Mouse (Mus musculus) limb, embryonic 14.5 days (tissue): ENCODE measurements around the gene Gm20388. TPM values are rescaled to one million over a fixed set of nuclear protein-coding genes. Genes with fewer than 3 reads are reported as not detected.
A peak's percentile ranks its signal among the peaks of the same experiment; 100 is the strongest.

Source experiments
- ATAC-seq: fragments of 200-750 bp; cut with Nextera tagmentation; 2 replicates; pipeline ENCODE4 v1.8.0; 2017; ENCODE audit warnings: low read depth, moderate number of reproducible peaks, moderate TSS enrichment; ENCODE audit not compliant: low FRiP score
- DNase-seq: peaks from one replicate; pipeline ENCODE4 v3.0.0-alpha.2; 2015; ENCODE audit warnings: low spot score
- H3K27ac ChIP-seq: fragments of 300-500 bp; sonication (generic); replicated peaks from 2 replicates; pipeline ENCODE4 v1.5.1; 2014; ENCODE audit warnings: low read depth, mild to moderate bottlenecking, low read length, moderate library complexity, mixed read lengths
- H3K27me3 ChIP-seq: fragments of 300-500 bp; sonication (generic); 2 replicates; pipeline ENCODE4 v1.6.1; 2014; ENCODE audit warnings: low read length, mixed read lengths; ENCODE audit not compliant: control insufficient read depth, insufficient read depth
- H3K36me3 ChIP-seq: fragments of 300-500 bp; sonication (generic); 2 replicates; pipeline ENCODE4 v1.6.1; 2014; ENCODE audit warnings: mild to moderate bottlenecking, low read length, moderate library complexity, mixed read lengths; ENCODE audit not compliant: control insufficient read depth, insufficient read depth
- H3K4me1 ChIP-seq: fragments of 300-500 bp; sonication (generic); 2 replicates; pipeline ENCODE4 v1.6.1; 2014; ENCODE audit warnings: antibody characterized with exemption, low read length, mixed read lengths; ENCODE audit not compliant: control insufficient read depth, insufficient read depth
- H3K4me2 ChIP-seq: fragments of 300-500 bp; sonication (generic); replicated peaks from 2 replicates; pipeline ENCODE4 v1.6.1; 2014; ENCODE audit warnings: low read depth, mild to moderate bottlenecking, low read length, moderate library complexity; ENCODE audit not compliant: severe bottlenecking
- H3K4me3 ChIP-seq: fragments of 300-500 bp; sonication (generic); replicated peaks from 2 replicates; pipeline ENCODE4 v1.5.1; 2014; ENCODE audit warnings: low read length
- H3K9ac ChIP-seq: fragments of 300-500 bp; sonication (generic); 2 replicates; pipeline ENCODE4 v1.6.1; 2014; ENCODE audit warnings: mild to moderate bottlenecking, low read depth, low read length, moderate library complexity; ENCODE audit not compliant: severe bottlenecking
- H3K9me3 ChIP-seq: fragments of 300-500 bp; sonication (generic); 2 replicates; pipeline ENCODE4 v1.6.1; 2016; ENCODE audit warnings: low read length; ENCODE audit not compliant: control insufficient read depth
- POLR2A ChIP-seq: fragments of 200-500 bp; IDR thresholded peaks from 2 replicates; pipeline ENCODE4 v1.8.0; 2012; ENCODE audit warnings: inconsistent platforms, mild to moderate bottlenecking, moderate library complexity, borderline replicate concordance; ENCODE audit not compliant: insufficient read depth, insufficient read length; ENCODE audit errors: extremely low read depth
- WGBS: fragments of 180-500 bp; shearing (Covaris S2); extraction: QIAGEN DNeasy Blood & Tissue Kit; methylation state at CpG from one replicate; pipeline ENCODE4 v1.1.7; 2014; 5-methylcytosine and 5-hydroxymethylcytosine counted together
- polyA plus RNA-seq, 2 experiments: library from polyadenylated mRNA; depleted of rRNA in 1 of 2; stranded (reverse) in 1 of 2; unstranded in 1 of 2; fragments of >200 nt; fragmentation: Nextera tagmentation in 1 of 2; extraction: Ambion mirVana in 1 of 2; gene quantifications; 2 replicates each; pipeline versions ENCODE4 v1.2.1 to v1.2.3; 2012 to 2014

Gm20388 gene
- polyA plus RNA-seq, 2 experiments: 1.9 to 49.9 TPM

DNA sequence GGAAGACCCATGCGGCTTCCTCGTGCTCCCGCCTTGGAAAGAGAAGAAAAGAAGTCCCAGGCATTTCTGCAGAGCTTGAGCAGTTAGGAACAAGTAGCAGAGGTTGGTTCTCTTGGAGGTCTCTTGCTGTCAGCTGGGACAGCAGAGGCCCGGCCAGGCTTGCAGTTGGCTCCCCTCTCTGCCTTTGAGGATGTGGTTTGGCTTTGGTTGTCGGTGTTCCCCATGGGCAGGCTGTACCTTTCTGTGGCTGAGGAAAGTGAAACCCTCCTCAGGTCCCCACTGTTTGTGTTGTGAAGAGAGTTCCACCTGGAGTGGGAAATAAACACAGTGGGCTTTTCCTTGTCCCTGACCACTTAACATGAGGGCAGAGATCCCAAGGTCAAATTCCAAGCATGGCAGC is 2097.8 kb downstream of the Gm20388 start:
- 84% methylated on average over 5 of the region's 5 CpGs for WGBS
- no peak for ATAC-seq
- H3K36me3 ChIP-seq: peaks cover 64% of the 10 kb centered on the region
- no peak overlapping the region for H3K27ac ChIP-seq
- TF ChIP-seq POLR2A: no peak
- H3K4me2 ChIP-seq: no peak overlapping the region
- no peak for DNase-seq
- no peaks in the 10 kb centered on the region for H3K9me3 ChIP-seq
- H3K4me1 ChIP-seq: no peaks in the 10 kb centered on the region
- H3K27me3 ChIP-seq: no peaks in the 10 kb centered on the region
- H3K4me3 ChIP-seq: no peak overlapping the region
- no peak overlapping the region for H3K9ac ChIP-seq

DNA sequence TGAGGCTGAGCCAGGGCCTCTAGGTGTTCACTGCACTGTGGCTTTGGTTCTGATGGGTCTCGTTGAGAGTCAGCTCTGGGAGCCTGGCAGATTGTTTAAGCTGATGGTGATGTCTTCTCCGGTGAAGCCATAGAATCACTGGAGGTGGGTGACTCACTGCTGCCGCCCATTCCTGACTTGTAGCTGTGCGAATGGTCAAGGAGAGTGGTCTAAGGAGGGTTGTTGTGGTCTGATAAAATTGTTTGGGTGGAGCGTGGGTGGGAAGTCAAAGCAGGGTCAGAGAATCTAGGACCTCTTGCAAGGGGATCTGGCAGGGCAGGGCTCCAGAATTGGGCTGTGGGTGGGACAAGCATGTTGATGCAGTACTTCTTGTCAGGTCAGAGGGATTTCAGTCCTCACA is 2100.0 kb downstream of the Gm20388 start:
- no peak overlapping the region for H3K9ac ChIP-seq
- no peaks in the 10 kb centered on the region for H3K9me3 ChIP-seq
- peaks cover 59% of the 10 kb centered on the region for H3K36me3 ChIP-seq
- WGBS: 82% methylated on average over 5 of the region's 5 CpGs
- ATAC-seq (no peak), DNase-seq (no peak)
- no peak overlapping the region for H3K27ac ChIP-seq
- H3K4me1 ChIP-seq: no peaks in the 10 kb centered on the region
- no peak overlapping the region for H3K4me3 ChIP-seq
- H3K27me3 ChIP-seq: no peaks in the 10 kb centered on the region
- TF ChIP-seq POLR2A: no peak
- no peak overlapping the region for H3K4me2 ChIP-seq

DNA sequence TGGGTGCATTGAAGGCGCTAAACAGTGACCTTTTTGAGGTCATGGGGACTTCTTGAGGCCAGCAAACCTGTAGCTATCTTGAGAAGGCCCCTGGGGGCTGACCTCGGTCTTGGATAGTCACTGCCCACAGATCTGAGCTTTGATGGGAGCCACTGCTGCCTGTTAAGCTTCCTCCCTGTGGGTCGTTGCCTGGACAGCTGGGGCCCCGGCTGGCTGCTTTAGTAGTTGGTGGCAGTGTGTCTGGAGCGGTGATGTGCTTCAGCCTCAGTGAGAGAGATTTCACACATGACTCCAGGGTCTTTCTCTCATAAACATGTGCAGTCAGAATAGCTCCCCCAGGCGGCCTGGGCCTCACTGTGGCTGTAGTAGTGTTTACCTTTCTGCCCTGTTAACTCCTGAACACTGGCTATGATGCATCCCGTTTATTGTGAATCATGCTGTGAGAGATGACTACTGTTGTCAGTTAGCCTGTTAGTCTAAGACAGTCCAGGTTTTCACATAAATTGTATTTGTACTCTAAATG is 2100.5 kb downstream of the Gm20388 start:
- Histone ChIP-seq H3K36me3 (peaks cover 56% of the 10 kb centered on the region), H3K4me3 (no peak overlapping the region), H3K27ac (no peak overlapping the region), H3K27me3 (no peaks in the 10 kb centered on the region), H3K9me3 (no peaks in the 10 kb centered on the region), H3K4me2 (no peak overlapping the region), H3K9ac (no peak overlapping the region), H3K4me1 (no peaks in the 10 kb centered on the region)
- 50% methylated on average over 7 of the region's 7 CpGs for WGBS
- ATAC-seq (no peak), DNase-seq (no peak)
- TF ChIP-seq POLR2A: no peak

DNA sequence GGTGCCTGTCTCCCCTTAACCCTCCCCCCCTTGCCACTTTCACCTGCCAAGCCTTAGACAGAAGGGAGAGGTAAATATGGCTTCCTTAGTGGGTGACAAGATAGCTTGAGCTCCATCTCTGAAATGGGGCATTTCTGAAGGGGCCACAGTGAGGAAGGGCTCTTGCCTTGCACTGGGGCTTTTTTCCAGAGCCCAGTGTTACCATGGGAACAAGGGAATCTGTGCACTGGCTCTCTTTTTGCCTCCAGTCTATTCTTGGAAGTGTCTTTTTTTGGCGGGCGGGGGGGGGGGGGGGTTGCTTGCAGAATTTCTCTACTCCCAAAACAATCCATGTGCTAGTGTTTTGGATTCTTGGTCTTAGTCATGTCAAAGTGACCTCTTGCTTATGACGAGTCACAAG is 2104.0 kb downstream of the Gm20388 start:
- no peak for DNase-seq
- ATAC-seq: no peak
- WGBS: 86% methylated on average over 3 of the region's 3 CpGs
- H3K9me3 ChIP-seq: no peaks in the 10 kb centered on the region
- H3K4me3 ChIP-seq: no peak overlapping the region
- H3K36me3 ChIP-seq: peaks cover 43% of the 10 kb centered on the region
- H3K4me2 ChIP-seq: no peak overlapping the region
- H3K27ac ChIP-seq: no peak overlapping the region
- no peaks in the 10 kb centered on the region for H3K27me3 ChIP-seq
- no peak overlapping the region for H3K9ac ChIP-seq
- TF ChIP-seq POLR2A: no peak
- 0 out of 2 replicates have a peak, but pooled peaks cover 3% of the 10 kb centered on the region for H3K4me1 ChIP-seq

DNA sequence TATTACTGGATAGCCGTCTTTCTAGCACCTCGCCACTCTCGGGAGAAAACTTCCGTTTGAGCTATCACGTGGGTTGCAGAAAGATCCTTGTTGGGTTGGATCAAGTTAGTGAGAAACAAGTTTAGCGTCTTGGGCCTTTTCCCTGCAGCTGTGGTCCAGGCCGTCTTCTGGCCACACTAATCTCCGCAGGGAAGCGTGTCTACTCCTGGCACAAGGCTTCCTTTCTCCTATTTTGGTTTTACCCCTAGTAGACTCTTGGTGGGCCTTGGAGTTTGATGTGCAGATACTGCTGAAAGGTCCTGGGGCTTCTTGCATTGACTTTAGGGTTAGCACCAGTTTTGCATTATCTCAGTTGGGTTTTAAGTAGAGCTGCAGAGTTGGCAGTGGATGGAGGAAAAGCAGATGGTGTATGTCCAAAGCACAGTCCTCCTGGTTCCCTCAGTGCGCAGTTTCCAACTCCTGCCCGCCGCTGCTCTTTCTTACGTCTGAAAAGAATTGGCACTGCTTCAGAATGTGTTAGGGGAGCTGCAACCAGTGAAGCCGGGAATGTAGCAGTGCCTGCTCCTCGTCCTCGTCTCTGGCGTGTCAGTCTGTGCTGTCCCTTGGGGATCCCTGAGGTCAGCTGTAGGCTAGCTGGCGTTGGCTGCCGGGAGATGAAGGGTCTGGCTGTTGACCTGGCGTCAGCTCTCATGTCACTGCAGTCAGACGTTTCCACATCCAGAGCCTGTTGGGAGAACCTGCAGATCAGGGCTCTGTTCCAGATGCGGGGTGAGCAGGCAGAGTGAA is 2107.6 kb downstream of the Gm20388 start:
- no peaks in the 10 kb centered on the region for H3K27me3 ChIP-seq
- H3K9ac ChIP-seq: no peak overlapping the region
- peaks cover 7% of the 10 kb centered on the region; the same call in 1 of the 2 replicates for H3K4me1 ChIP-seq
- no peak for TF ChIP-seq POLR2A
- 0 out of 2 replicates have a peak overlapping the region, but pooled peaks have one; percentile 7 for H3K4me2 ChIP-seq
- H3K27ac ChIP-seq: no peak overlapping the region
- peaks cover 47% of the 10 kb centered on the region for H3K36me3 ChIP-seq
- 64% methylated on average over 22 of the region's 22 CpGs for WGBS
- DNase-seq: peak; percentile 23
- no peak overlapping the region for H3K4me3 ChIP-seq
- H3K9me3 ChIP-seq: no peaks in the 10 kb centered on the region
- no peak for ATAC-seq

DNA sequence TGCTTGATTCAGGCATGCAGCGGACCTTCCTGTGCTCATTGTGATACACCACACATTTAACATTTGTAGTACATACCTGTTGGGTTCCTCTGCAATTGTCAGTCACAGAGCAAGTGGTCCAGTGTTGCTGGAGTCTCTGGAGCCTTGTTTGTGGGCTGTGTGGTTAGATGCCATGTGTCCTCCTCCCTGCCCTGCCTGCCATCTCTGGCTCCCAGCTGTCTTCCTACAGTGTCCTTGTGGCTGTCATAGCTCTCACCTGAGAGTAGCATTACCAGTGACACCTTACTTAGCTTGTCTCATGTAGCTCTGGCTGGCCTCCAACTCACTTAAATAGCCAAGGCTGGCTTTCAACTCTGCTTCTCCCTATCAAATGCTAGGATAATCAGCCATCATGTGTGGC is 2108.5 kb downstream of the Gm20388 start:
- peaks cover 50% of the 10 kb centered on the region for H3K36me3 ChIP-seq
- 89% methylated on average over 1 of the region's 1 CpGs for WGBS

More for the DNA sequence above, 2108.5 kb downstream of the Gm20388 start:
- Histone ChIP-seq H3K4me3 (no peak overlapping the region), H3K9me3 (no peaks in the 10 kb centered on the region), H3K9ac (no peak overlapping the region), H3K27ac (0 out of 2 replicates have a peak overlapping the region, but pooled peaks have one; percentile 13), H3K4me2 (no peak overlapping the region), H3K27me3 (no peaks in the 10 kb centered on the region), H3K4me1 (peaks cover 7% of the 10 kb centered on the region; the same call in 1 of the 2 replicates)
- DNase-seq: no peak
- no peak for ATAC-seq
- no peak for TF ChIP-seq POLR2A
